ENCODE assay signal across 9 mouse cellular contexts in genomic region chr12:70975891-70976290, GRCm38 (mm10). TPM values are rescaled to one million over a fixed set of nuclear protein-coding genes. Genes with fewer than 3 reads are reported as not detected.
DNase-seq lines count a peak whose midpoint lies in the region; ATAC-seq and TF ChIP-seq lines count a peak whose summit lies in the region.
"Had no signal": no experiment of that assay in that cellular context is flagged by ENCODE, and none has a peak within 500 bp of the region (broad histone marks: within the 10 kb centered on the region; RNA-seq: fewer than 3 reads in every experiment).

No protein-coding gene starts in this region.

- no peak for TF ChIP-seq POLR2A in heart, adult 2 months (IDR thresholded peaks at IDR 0.05; ENCODE audit: insufficient read depth, low read depth, low read length)

- intact Hi-C loops in heart, adult 2 months (cut with DNase I): loop anchor here (1.0 kb wide), 1 partner anchor 39 kb away; the partner anchor contains the start of gene Arid4a
- intact Hi-C loops in heart, postnatal 25 days (cut with DNase I): no loop called here

- no peak overlapping the region for H3K9ac ChIP-seq in heart, adult 2 months (ENCODE audit: low read depth, low read length)
- peak overlapping the region; percentile 5; the same call in 1 of the 2 replicates for H3K9ac ChIP-seq in forebrain, embryonic 16.5 days (replicated peaks; ENCODE audit: low read depth, low read length)
- H3K9ac ChIP-seq in liver, embryonic 14.5 days (replicated peaks): peak overlapping the region; percentile 93

- H3K36me3 ChIP-seq in heart, adult 2 months (ENCODE audit: control insufficient read depth, insufficient read depth, low read length): peaks cover 12% of the 10 kb centered on the region
- peaks cover 35% of the 10 kb centered on the region for H3K36me3 ChIP-seq in E14TG2a.4 (ENCODE audit: insufficient read depth, low read length)
- H3K36me3 ChIP-seq in forebrain, embryonic 16.5 days (ENCODE audit: control insufficient read depth, insufficient read depth): 0 out of 2 replicates have a peak, but pooled peaks cover 5% of the 10 kb centered on the region
- peaks cover 19% of the 10 kb centered on the region for H3K36me3 ChIP-seq in liver, embryonic 14.5 days (replicated peaks; ENCODE audit: control insufficient read depth, insufficient read depth, low read depth)

- H3K4me1 ChIP-seq in heart, adult 2 months (ENCODE audit: control insufficient read depth, insufficient read depth, low read length): peaks cover 5% of the 10 kb centered on the region
- H3K4me1 ChIP-seq in E14TG2a.4 (replicated peaks; ENCODE audit: low read depth, low read length): peaks cover 49% of the 10 kb centered on the region
- H3K4me1 ChIP-seq in forebrain, embryonic 16.5 days (replicated peaks; ENCODE audit: control insufficient read depth, insufficient read depth, low read length): peaks cover 12% of the 10 kb centered on the region
- peaks cover 7 to 11% of the 10 kb centered on the region in 2 experiments for H3K4me1 ChIP-seq in liver, embryonic 14.5 days (replicated peaks; ENCODE audit: control insufficient read depth in 2 of 2, insufficient read depth in 2 of 2, low read length in 1 of 2)

- H3K4me3 ChIP-seq in heart, adult 2 months: peak overlapping the region; percentile 100
- H3K4me3 ChIP-seq in E14TG2a.4 (replicated peaks; ENCODE audit: low read length): peak overlapping the region; percentile 96
- H3K4me3 ChIP-seq in forebrain, embryonic 16.5 days (replicated peaks; ENCODE audit: low read length): peak overlapping the region; percentile 100
- H3K4me3 ChIP-seq in liver, embryonic 14.5 days (ENCODE audit: insufficient read depth in 1 of 2, low read depth in 2 of 2, low read length in 2 of 2): peak overlapping the region; percentile 83 to 92; a peak in 3 of 4 replicates

- no peak for DNase-seq in heart, adult 2 months
- DNase-seq in heart, postnatal 25 days (ENCODE audit: low spot score): no peak
- no peak for DNase-seq in liver, embryonic 14.5 days (ENCODE audit: low read depth in 3 of 3, low spot score in 3 of 3)
- no peak for DNase-seq in retina, embryonic 14.5 days (ENCODE audit: low spot score)
- no peak for DNase-seq in right cerebral cortex, adult 2 months (ENCODE audit: low spot score in 2 of 2)
- DNase-seq: cerebellum, postnatal 25 days had no signal

- WGBS in heart, adult 2 months: 37% methylated on average over 3 of the region's 3 CpGs
- WGBS in forebrain, embryonic 16.5 days: 68% methylated on average over 3 of the region's 3 CpGs
- 32% methylated on average over 3 of the region's 3 CpGs for WGBS in liver, embryonic 14.5 days (ENCODE audit: insufficient replicate concordance)

- ATAC-seq in forebrain, embryonic 16.5 days: no peak
- no peak for ATAC-seq in liver, embryonic 14.5 days (ENCODE audit: insufficient read depth)
- ATAC-seq in megakaryocyte progenitor cell, adult 5-6 weeks (replicated peaks; ENCODE audit: poor library complexity): no peak

- H3K9me3 ChIP-seq in E14TG2a.4 (ENCODE audit: low read length): no peaks in the 10 kb centered on the region
- H3K9me3 ChIP-seq in forebrain, embryonic 16.5 days (ENCODE audit: control insufficient read depth, low read length): no peaks in the 10 kb centered on the region
- no peaks in the 10 kb centered on the region for H3K9me3 ChIP-seq in liver, embryonic 14.5 days (ENCODE audit: control insufficient read depth, low read length)

- H3K27ac ChIP-seq in heart, adult 2 months: no peak overlapping the region
- no peak overlapping the region for H3K27ac ChIP-seq in forebrain, embryonic 16.5 days (ENCODE audit: low read length)
- peak overlapping the region; percentile 9; the same call in 1 of the 2 replicates for H3K27ac ChIP-seq in liver, embryonic 14.5 days

- peak overlapping the region; percentile 78 for H3K4me2 ChIP-seq in forebrain, embryonic 16.5 days (ENCODE audit: low read length)
- peak overlapping the region; percentile 77 for H3K4me2 ChIP-seq in liver, embryonic 14.5 days (ENCODE audit: low read depth)

- peaks cover 1% of the 10 kb centered on the region; the same call in 1 of the 2 replicates for H3K79me2 ChIP-seq in heart, adult 2 months (replicated peaks; ENCODE audit: control insufficient read depth, insufficient read depth, low read length)

- no peaks in the 10 kb centered on the region for H3K27me3 ChIP-seq in heart, adult 2 months (ENCODE audit: control insufficient read depth, insufficient read depth, low read length)
- no peaks in the 10 kb centered on the region for H3K27me3 ChIP-seq in E14TG2a.4 (ENCODE audit: insufficient read depth, low read length)
- no peaks in the 10 kb centered on the region for H3K27me3 ChIP-seq in forebrain, embryonic 16.5 days (replicated peaks; ENCODE audit: control insufficient read depth, insufficient read depth, low read length)
- H3K27me3 ChIP-seq in liver, embryonic 14.5 days (ENCODE audit: control insufficient read depth, insufficient read depth, low read length): no peaks in the 10 kb centered on the region

- TF ChIP-seq CTCF in heart, adult 2 months (IDR thresholded peaks at IDR 0.05): no peak
- TF ChIP-seq CTCF in E14TG2a.4 (conservative IDR thresholded peaks at IDR 0.05; ENCODE audit: low read length): no peak
- no peak for TF ChIP-seq CTCF in liver, embryonic 14.5 days (IDR thresholded peaks at IDR 0.05; ENCODE audit: low read depth)

- TF ChIP-seq EP300 in heart, adult 2 months (IDR thresholded peaks at IDR 0.05; ENCODE audit: insufficient read depth, low read depth, low read length): no peak
- TF ChIP-seq EP300 in liver, embryonic 14.5 days (IDR thresholded peaks at IDR 0.05; ENCODE audit: low read depth): no peak

RNA-seq across cellular contexts. Expression of gene Psma3, which starts 1.5 kb away (rescaled TPM):
- total RNA-seq in heart, adult 2 months (2021): 100 to 1,000 TPM; 174 to 186 TPM
- 27.6 and 54.1 TPM in 2 replicates for polyA plus RNA-seq in heart, adult 2 months (2012; rRNA removed)
- 100 to 1,000 TPM; 191 to 201 TPM for total RNA-seq in heart, postnatal 25 days (2021)
- polyA plus RNA-seq in forebrain, embryonic 16.5 days (2015; fragmentation: Nextera tagmentation; extraction: Ambion mirVana): 575 and 587 TPM in 2 replicates
- polyA plus RNA-seq in liver, embryonic 14.5 days (2012; rRNA removed): 72.1 and 138 TPM in 2 replicates
- polyA plus RNA-seq in liver, embryonic 14.5 days (2014; fragmentation: Nextera tagmentation; extraction: Ambion mirVana): 370 and 401 TPM in 2 replicates
- total RNA-seq in megakaryocyte progenitor cell, adult 5-6 weeks (2015): 402 and 411 TPM in 2 replicates
- total RNA-seq in megakaryocyte progenitor cell, adult 5-6 weeks (2017): 408 and 433 TPM in 2 replicates

RNA-seq across cellular contexts. Expression of gene Actr10, which starts 38.2 kb away (rescaled TPM):
- 100 to 1,000 TPM; 111 to 134 TPM for total RNA-seq in heart, adult 2 months (2021)
- polyA plus RNA-seq in heart, adult 2 months (2012; rRNA removed): 30.0 and 66.9 TPM in 2 replicates
- total RNA-seq in heart, postnatal 25 days (2021): 100 to 1,000 TPM; 133 to 135 TPM
- 199 and 240 TPM in 2 replicates for polyA plus RNA-seq in forebrain, embryonic 16.5 days (2015; fragmentation: Nextera tagmentation; extraction: Ambion mirVana)
- polyA plus RNA-seq in liver, embryonic 14.5 days (2012; rRNA removed): 11.4 and 20.1 TPM in 2 replicates
- polyA plus RNA-seq in liver, embryonic 14.5 days (2014; fragmentation: Nextera tagmentation; extraction: Ambion mirVana): 127 and 128 TPM in 2 replicates
- 92.6 and 131 TPM in 2 replicates for total RNA-seq in megakaryocyte progenitor cell, adult 5-6 weeks (2015)
- total RNA-seq in megakaryocyte progenitor cell, adult 5-6 weeks (2017): 47.2 and 60.3 TPM in 2 replicates

RNA-seq across cellular contexts. Expression of gene Arid4a, which starts 39.9 kb away (rescaled TPM):
- total RNA-seq in heart, adult 2 months (2021): 10 to 100 TPM; 14.1 to 15.3 TPM
- 2.5 and 4.0 TPM in 2 replicates for polyA plus RNA-seq in heart, adult 2 months (2012; rRNA removed)
- total RNA-seq in heart, postnatal 25 days (2021): 10 to 100 TPM; 12.0 to 16.7 TPM
- polyA plus RNA-seq in forebrain, embryonic 16.5 days (2015; fragmentation: Nextera tagmentation; extraction: Ambion mirVana): 51.2 and 52.1 TPM in 2 replicates
- polyA plus RNA-seq in liver, embryonic 14.5 days (2012; rRNA removed): 2.3 and 4.6 TPM in 2 replicates
- polyA plus RNA-seq in liver, embryonic 14.5 days (2014; fragmentation: Nextera tagmentation; extraction: Ambion mirVana): 17.7 and 19.7 TPM in 2 replicates
- total RNA-seq in megakaryocyte progenitor cell, adult 5-6 weeks (2015): 25.8 and 26.6 TPM in 2 replicates
- total RNA-seq in megakaryocyte progenitor cell, adult 5-6 weeks (2017): 36.6 and 47.5 TPM in 2 replicates
